Mouse (Mus musculus) left cerebral cortex, postnatal 36 days (tissue): Measurements from ENCODE around the gene Prr18. TPM values are rescaled to one million over a fixed set of nuclear protein-coding genes. Genes with fewer than 3 reads are reported as not detected.
A peak's percentile ranks its signal among the peaks of the same experiment; 100 is the strongest.

ENCODE experiments used
- DNase-seq, 2 experiments: peaks; one replicate each; pipeline ENCODE4 v3.0.0; 2021 to 2022; ENCODE audit warnings: low spot score in 2 of 2, mixed read lengths in 1 of 2
- intact Hi-C: fragments of 180-260 bp; cut with DNase I; formaldehyde crosslinking; loops from one replicate; pipeline ENCODE4 v1.15.1; 2025
- total RNA-seq, 2 experiments: library from RNA; stranded (reverse); gene quantifications; 2 replicates each; pipeline ENCODE4 v1.2.3; 2021

Prr18 gene
- total RNA-seq, 2 experiments from 2014 or later, result 14.4 to 23.3 TPM

DNA sequence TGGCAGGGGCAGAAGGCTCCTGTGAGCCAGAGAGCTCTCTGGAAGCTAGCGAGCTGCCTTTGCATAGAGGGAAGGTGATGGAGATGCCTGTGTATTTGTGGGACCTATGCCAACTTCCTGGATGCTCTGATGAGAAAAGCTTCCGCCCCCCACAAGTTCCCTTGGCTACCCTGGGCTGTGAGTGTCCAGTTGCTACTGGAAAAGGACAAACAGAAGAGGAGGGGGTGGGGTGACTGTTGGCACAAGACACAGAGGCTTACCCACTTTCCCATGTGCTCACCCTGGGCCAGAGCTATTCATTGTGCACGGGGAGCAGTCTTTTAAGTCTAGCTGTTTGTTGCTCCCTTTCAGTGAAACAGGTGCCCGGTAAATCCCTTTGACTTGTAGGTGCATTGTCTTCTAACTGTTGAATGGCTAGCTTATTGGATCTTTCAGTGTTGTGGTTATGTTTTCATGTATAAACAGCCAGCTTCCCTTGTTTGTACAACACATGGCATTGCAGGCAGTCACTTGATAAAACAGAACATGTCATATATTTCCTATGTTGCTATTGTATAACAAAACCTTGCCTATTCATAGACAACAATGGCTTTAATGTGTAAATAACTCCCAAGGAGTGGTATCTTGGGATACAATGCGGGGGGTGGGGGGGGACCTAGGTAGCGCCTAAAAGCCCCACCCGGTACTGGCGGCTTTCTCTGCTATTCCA lies 2.6 kb downstream of the Prr18 start:
- DNase-seq, result no peak
- intact Hi-C loops, result no loop called here

DNA sequence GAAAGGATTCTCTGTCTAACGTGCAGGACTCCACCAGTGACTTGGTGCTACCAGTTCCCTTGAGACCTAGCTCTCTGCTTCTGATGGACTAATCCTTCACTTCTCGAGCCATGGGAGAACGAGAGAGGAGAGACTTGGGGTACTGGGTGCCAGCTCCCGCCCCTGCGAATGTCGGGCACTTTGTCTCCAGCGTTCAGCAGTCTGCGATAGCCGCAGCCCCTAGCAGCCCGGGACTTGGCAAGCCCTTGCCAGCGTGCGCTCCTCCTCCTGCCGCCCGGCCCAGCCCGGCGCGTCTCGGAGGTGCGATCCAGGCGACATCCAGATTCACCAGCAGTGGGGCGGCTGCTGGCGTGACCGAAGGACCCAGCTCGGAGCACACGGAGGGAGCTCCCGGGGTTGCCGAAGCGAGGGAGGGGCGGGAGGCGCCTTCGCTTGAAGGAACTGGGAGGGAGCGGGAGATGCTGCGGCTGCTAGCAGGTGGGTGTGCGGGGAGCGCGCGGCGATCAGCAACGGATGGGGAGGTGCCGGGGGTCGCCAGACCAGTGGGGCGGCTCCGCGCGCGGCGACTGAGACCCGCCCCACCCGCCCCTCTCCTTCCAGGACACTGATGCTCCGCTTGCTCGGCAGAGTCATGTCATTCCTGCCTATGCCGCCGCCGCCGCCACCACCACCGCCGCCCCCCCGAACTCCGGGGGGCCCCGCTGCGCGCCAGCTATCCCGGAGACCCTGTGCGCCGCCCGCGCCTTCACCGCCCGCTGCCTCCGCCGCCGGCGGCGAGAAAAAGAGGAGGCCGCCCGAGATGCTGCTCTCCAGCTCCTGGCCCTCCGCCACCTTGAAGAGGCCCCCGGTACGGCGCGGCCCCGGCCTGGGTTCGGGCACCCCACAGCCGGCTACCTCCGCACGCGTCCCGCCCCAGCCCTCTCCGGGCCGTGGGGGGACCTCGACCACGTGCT lies 3.4 kb downstream of the Prr18 start:
- intact Hi-C loops, result no loop called here
- peak; percentile 67 to 75 for DNase-seq

DNA sequence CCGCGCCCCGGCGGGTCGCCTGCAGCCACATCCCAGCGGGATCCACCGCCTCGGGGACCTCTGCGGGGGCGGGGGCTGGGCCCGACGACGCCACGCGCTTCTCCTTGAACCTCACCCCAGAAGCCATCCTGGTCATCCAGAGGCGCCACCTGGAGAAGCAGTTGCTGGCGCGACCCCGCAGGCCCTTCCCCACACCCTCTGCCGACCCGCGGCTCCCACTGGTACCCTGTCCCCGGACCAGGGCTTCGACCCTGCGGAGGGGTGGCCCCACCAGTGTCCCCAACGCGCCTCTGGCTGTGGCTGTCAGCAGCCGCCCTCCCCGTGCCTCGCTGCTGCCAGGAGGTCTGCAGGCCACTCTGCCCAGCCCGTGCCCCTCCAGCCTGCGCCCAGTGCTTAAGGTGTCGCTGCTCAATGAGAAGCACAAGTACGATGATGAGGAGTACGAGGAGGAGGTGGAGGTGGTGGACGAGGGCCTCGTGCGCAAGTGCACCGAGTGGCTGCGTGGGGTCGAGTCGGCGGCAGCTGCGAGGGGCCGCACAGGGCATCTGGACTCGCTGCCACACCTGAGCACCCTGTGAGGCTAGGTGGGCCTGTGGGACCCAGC lies 4.2 kb downstream of the Prr18 start:
- intact Hi-C loops, result no loop called here
- peak in 1 of 2 experiments; percentile 21 for DNase-seq

DNA sequence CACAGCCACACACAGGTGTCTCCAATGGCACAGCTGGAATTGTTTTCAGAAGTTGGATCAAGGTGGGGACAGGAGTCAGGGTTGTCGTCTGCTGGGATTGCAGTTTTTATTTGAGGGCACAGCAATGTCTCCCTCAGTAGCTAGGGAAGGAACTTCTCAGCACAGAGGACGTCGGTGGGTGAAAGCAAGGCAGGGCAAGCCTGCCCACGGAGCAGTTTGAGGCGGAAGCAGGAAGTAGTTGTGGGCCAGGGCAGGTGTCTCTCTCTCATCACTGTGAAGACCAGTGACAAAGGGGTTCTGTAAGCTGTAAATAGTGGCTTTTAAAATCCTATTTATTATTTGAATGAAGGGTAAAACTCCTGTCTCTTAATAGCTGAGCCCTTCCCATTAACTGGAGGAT lies 5.4 kb downstream of the Prr18 start:
- intact Hi-C loops, result no loop called here
- DNase-seq, result no peak

DNA sequence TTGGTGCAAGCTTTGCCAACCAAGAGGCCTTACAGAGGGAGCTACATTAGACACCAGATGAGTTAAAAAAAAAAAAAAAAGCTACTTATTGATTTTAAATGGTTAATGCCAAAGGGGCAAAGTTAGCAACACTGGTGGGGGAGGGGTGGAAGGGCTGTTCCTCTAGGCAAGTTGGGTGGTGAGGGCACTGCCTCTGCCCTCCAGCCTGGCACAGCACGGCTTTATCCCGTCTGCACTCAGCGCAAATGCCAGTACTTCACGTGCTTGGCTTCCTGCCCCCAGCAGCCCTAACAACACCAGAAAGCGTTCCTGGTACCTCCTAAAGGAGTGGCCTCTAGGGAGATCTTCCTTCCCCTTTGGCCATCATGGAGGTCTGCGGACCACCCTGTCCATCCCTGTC lies 6.2 kb downstream of the Prr18 start:
- no peak for DNase-seq
- intact Hi-C loops, result no loop called here

DNA sequence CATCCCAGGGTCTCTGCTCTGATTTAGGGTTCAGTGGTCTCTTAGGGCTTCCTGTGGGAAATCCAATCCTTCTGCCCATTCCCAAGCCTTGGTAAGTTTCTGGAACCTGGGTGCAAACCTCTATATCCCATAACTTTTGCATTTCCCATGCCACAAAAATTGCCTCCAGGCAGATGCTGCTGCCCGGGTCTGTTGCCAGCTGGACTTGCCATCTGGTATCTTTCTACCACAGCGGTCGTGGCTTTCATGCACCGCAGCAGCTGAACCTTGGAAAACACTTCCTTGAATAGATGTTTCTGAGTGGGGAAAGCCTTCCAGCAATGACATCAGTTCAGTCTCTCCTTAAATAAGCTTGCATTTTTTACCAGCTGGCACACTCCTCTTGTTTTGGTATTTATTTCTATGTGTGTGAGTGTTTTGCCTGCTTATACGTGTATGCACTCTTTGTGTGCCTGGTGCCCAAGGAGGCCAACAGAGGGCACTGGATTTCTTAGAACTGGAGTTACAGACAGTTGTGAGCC lies 10.6 kb downstream of the Prr18 start:
- intact Hi-C loops, result no loop called here
- no peak for DNase-seq

DNA sequence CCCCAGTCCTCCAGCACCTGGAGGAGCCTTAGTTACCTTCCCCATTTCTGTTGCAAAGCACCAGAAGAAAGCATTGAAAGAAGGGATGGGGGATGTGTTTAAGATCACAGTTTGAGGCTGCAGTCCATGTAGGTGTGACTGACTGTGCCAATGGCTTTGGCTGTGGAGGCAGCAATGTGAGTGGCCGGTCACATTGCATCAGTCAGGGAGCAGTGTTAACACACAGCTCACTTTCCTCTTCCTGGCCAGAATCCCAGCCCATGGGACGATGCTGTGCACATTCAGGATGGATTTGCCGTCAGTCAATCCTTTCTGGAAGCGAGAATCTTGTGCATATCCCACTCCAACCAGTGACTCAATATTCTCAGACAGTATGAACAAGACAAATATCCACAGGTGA lies 11.7 kb downstream of the Prr18 start:
- DNase-seq, result no peak
- intact Hi-C loops, result no loop called here

DNA sequence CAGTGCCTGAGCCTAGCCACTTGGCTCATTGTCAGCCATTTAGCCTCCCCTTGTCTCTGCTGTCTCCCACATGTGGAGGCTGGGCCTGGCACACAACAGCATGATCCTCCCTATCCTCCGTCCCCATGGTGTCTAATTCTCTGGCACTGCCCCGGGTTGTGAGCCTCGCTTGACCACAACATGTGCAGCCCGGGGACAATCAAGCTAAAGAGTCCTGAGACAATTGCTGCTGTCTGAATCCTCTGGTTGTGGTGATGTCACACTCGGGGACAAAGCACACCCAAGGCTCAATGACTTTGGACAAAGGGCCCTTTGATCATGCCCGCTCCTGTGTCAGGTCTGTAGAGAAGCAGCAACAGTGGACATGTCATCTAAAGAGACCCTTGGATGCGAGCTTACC lies 13.8 kb downstream of the Prr18 start:
- no peak for DNase-seq
- intact Hi-C loops, result no loop called here

DNA sequence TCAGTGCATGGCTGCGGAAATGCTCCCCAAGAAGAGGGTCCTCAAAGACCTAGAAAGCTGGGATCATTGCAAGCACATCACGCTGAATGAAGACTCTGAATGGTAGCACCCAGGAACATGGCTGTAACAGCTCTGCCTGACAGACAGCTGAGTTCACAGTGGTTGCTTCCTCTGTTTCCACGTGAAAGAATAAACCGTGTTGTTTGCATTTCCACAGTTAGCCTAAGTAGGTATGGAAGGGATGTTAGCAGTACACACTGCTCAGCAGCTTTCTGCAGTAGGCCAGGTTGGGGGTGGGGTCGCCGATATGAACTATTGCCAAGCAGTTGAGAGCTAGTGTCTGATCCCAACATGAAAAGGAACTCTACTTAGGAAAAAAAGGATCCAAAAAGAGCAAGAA lies 18.4 kb downstream of the Prr18 start, which contains the start of gene T2:
Gene T2 (plus strand): TSS at position 301 of the 400 bp plus-strand sequence.
- intact Hi-C loops, result no loop called here
- DNase-seq, result no peak

DNA sequence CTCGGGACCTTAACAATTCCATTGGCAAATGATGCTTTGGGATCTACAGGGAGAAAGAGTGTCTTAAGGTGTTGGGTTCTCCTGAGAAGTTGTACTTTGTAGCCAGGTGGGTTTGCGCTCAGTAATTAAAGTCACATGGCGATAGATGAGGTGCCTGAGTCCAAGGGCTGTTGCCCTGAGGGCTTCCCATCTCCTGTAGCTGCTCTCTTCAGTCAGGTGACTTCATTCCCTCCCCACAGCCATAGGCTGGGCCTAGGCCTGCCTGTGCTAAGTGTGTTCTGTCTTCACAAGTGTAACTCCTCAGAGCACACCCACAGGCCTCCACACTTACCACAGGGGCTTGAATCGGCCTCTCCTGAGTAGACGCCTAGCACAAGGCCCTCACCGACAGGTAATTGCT lies 20.2 kb downstream of the Prr18 start:
- intact Hi-C loops, result no loop called here

DNA sequence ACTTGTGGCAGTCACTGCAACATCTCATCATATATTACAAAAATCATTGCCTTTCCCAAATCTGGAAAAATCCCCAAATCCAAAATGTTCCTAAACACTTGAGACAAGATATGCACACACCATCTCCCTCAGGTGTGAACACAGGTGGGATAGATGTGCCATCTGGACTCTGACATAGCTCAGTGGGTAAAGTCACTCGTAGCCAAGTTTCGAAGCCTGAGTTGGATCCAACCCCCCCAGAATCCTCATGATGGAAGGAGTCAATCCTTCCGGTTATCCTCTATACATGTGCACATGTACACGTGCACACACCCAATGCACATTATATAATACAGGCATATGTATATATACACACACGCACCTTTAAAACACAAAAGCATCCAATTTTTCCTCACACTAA lies 23.6 kb downstream of the Prr18 start:
- DNase-seq, result no peak
- intact Hi-C loops, result no loop called here

More for the DNA sequence above, 20.2 kb downstream of the Prr18 start:
- DNase-seq, result no peak

DNA sequence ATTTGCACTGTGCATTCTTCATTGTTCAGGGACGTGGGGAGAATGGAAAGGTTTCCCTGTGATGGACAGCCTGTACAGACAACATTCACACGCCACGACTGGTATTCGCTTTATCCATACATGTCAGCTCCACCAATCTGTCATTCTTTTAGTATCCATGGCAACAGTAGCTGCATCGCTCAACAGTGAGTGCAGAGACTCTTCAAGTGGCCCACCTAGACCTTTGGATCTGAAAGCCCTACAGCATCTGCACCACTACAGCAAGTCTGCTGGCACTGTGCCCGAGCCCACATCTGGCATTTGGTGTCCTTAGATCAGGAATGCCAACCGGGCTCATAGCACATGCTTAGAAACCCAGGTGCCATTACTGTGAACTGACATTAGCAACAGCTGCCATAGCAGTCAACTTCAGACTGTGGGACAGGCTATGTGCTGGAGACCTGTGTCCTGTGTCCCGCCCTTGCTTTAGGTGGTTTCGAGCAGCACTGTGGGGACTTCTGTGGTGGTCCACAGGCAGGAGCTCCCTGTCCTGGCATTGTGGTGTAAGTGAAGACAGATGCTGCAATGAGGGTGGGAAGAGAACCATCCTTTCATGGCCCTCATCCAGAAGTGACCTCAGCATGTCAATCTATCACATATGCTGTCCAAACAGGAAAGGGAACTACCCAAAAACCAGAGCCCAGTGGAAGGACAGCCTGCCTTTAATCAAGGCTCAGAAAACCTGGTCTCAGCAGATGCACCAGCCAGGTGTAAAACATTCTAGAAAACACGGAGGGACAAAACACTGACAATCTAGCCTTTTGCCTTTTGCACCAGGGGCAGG lies 24.2 kb downstream of the Prr18 start:
- intact Hi-C loops, result no loop called here
- DNase-seq, result no peak

DNA sequence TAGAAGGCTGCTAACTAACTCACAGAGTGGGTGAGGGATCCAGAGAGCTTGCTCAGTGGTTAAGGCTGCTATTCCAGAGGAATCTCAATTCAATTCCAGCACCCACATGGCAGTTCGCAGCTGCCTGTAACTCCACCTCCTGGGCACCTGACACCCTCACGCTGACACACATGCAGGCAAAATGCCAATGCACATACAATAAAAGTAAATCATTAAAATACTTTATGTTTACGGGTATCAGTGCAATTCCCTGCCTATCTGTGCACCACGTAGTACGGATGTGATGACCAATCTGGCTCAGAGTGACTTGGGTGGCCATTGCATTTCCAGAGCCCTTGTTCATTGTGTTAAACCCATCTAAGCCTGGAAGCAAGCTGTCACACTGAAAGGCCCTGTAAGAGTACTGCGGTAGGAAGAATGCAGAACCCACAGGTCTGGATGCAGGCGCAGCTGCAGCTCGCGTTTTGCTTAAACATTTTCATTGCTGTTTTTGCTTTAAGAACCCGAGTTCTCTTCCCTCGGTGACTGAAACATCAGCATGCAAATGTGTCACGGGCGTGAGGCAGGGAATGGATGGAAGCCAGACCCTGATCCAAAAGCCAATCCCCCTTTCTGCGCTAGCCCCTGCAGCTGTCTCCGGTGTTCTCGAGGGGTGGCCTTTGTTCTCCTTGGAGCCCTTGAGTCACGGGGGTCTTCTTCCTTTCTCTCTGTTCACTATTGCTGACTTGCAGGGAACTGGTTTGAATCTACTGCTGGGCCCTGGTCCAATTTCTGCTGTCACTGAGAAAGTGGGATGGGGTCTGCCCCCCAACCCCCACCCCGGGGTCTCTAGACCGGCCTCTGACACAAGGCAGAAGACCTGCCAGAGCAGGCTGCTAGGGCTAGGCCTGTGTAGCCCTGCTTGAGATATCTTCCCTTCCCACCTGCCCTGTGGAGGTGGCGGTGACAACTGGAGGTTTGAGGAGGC lies 30.5 kb downstream of the Prr18 start:
- intact Hi-C loops, result no loop called here
- peak; percentile 46 to 50 for DNase-seq

DNA sequence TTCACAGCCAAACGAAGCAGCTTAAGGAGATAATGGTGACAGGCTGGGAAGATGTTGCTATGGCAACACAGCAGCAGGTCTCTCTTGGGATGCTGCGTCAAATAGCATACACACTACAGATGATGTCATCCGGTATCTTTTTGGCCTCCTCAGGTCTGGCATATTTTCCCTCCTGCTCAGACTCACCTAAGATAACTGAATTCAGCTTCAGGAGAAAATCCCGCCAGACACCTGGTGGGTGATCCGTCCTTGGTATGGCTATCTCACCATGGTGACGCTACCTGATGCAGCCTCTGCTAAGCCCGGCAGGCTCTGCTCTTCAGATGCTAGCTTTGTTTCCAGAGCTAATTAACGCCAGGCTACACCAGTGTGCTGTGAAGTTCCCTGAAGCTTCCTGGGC lies 31.3 kb downstream of the Prr18 start:
- intact Hi-C loops, result no loop called here
- DNase-seq, result peak; percentile 63 to 65

DNA sequence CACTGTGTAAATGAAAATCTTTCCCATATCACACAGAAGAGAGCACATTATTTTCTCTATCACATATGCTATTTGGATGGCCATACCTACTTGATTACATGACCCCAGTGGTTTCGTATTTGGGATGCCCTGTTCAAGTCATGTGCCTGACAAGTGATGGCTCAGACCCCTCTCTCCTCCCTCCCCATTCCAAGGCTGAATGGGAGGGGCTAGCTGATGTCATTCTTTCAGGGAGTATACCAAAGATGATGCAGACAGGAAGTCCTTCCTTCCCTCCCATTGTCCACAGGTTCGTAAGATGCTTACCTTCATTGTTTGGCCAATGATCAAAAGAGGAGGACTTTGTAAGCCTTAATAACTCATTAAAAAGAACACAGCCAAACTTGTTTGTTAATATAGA lies 31.9 kb downstream of the Prr18 start:
- intact Hi-C loops, result no loop called here

DNA sequence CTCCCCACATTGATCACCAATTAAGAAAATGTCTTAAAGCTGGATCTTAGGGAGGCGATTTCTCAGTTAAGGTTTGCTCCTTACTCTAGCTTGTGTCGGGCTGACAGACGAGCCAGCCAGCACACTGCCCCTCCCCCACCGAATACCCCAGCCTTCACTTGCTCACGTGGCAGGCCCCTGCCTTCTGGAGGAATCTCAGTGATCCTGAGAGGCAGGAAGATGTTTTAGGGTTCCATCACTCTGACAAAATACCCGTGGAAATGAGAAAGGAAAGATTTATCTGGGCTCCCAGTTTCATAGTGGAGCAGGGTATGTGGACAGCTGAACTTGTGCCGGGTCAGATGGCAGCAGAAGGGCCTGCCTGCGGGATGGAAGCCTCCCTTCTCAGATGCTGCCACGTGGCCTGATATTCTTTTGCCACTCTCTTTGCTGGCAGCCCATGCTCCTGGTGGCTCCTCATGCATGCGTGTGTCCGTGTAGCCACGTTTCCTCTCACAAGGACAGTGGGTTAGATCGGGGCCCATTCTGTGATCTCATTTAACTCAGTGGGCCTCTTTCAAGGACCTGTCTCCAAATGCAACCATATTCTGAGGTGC lies 33.5 kb downstream of the Prr18 start:
- intact Hi-C loops, result no loop called here
- DNase-seq, result no peak

More for the DNA sequence above, 31.9 kb downstream of the Prr18 start:
- no peak for DNase-seq

DNA sequence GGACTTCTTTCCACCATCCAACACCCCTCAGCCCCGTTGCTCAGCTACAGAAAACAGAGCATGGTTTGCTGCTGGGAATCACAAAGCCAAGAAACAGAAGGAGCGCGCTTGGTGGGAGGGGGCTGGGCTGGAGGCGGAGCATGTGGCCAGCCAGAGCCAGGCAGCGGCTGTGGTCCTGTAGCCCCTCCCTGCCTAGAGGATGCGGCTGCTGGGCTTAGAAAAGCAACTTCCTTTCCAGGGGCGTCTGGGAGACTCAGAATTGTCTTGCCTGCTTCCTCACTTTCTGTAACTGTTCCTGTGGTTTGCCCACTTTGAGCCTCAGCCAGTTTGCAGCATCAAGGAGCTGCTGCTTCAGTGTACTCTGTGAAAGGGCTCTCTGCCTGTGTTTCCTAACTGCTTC lies 34.6 kb downstream of the Prr18 start:
- DNase-seq, result peak; percentile 79 to 82
- intact Hi-C loops, result loop anchor here (2.0 kb wide), 2 partner anchors 55 to 107 kb away; no protein-coding TSS in a partner anchor
